Mouse (Mus musculus) hindbrain, embryonic 16.5 days (tissue): ENCODE results near the gene Nme6. TPM values are rescaled to one million over a fixed set of nuclear protein-coding genes. Genes with fewer than 3 reads are reported as not detected.

Source experiments
- ATAC-seq: fragments of 200-750 bp; cut with Nextera tagmentation; 2 replicates; pipeline ENCODE4 v1.8.0; 2017; ENCODE audit warnings: moderate TSS enrichment, moderate library complexity
- H3K27ac ChIP-seq: fragments of 300-500 bp; sonication (generic); 2 replicates; pipeline ENCODE4 v1.5.1; 2014; ENCODE audit warnings: low read depth, mild to moderate bottlenecking, control low read depth, low read length, moderate library complexity
- H3K27me3 ChIP-seq: fragments of 300-500 bp; sonication (generic); replicated peaks from 2 replicates; pipeline ENCODE4 v1.6.1; 2014; ENCODE audit warnings: low read length; ENCODE audit not compliant: control insufficient read depth, insufficient read depth
- H3K36me3 ChIP-seq: fragments of 300-500 bp; sonication (generic); 2 replicates; pipeline ENCODE4 v1.6.1; 2014; ENCODE audit warnings: mild to moderate bottlenecking, low read length, moderate library complexity, mixed read lengths; ENCODE audit not compliant: control insufficient read depth, insufficient read depth
- H3K4me1 ChIP-seq: fragments of 300-500 bp; sonication (generic); 2 replicates; pipeline ENCODE4 v1.6.1; 2014; ENCODE audit warnings: low read depth, low read length; ENCODE audit not compliant: control insufficient read depth, insufficient read depth
- H3K4me2 ChIP-seq: fragments of 300-500 bp; sonication (generic); 2 replicates; pipeline ENCODE4 v1.6.1; 2014; ENCODE audit warnings: mild to moderate bottlenecking, low read length, control low read depth, moderate library complexity
- H3K4me3 ChIP-seq: fragments of 300-500 bp; sonication (generic); 2 replicates; pipeline ENCODE4 v1.5.1; 2014; ENCODE audit warnings: mild to moderate bottlenecking, low read length, control low read depth, moderate library complexity
- H3K9ac ChIP-seq: fragments of 300-500 bp; sonication (generic); 2 replicates; pipeline ENCODE4 v1.6.1; 2014; ENCODE audit warnings: low read depth, mild to moderate bottlenecking, control low read depth, low read length, moderate library complexity
- H3K9me3 ChIP-seq: fragments of 300-500 bp; sonication (generic); 2 replicates; pipeline ENCODE4 v1.6.1; 2014; ENCODE audit warnings: mild to moderate bottlenecking, low read length, moderate library complexity; ENCODE audit not compliant: control insufficient read depth
- WGBS: fragments of 180-500 bp; shearing (Covaris S2); extraction: QIAGEN DNeasy Blood & Tissue Kit; methylation state at CpG from one replicate; pipeline ENCODE4 v1.1.7; 2014; 5-methylcytosine and 5-hydroxymethylcytosine counted together
- microRNA-seq: library from miRNA; unstranded; fragments of <30 nt; microRNA quantifications from one replicate; pipeline ENCODE4, GENCODE M21; 2017
- polyA plus RNA-seq: library from polyadenylated mRNA; unstranded; fragments of >200 nt; fragmentation: Nextera tagmentation; extraction: Ambion mirVana; gene quantifications from 2 replicates; pipeline ENCODE4 v1.2.1, GENCODE M21; 2015

Nme6 gene
- polyA plus RNA-seq, 1 experiment from 2014 or later: 77.5 TPM

DNA sequence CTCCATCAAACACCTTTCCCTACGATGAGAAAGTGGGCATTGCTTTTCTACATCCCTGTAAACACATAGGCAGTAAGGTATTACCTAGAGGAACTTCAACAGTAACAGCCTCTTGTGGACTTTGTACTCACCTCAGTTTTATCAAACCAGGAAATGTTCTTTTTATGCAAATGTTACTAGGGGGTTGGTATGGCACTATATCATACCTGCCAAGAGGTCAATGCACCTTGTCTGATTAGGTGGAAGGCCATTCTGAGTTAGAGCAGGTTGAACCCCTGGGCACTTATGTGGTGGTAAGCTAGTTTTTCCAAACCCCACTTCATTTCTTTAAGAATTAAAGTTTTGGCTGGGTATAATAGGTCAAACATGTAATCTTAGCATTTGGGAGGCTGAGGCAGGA is 46.8 kb downstream of the Nme6 start:
- Histone ChIP-seq H3K9me3 (no peaks in the 10 kb centered on the region), H3K36me3 (peaks cover 29% of the 10 kb centered on the region)

DNA sequence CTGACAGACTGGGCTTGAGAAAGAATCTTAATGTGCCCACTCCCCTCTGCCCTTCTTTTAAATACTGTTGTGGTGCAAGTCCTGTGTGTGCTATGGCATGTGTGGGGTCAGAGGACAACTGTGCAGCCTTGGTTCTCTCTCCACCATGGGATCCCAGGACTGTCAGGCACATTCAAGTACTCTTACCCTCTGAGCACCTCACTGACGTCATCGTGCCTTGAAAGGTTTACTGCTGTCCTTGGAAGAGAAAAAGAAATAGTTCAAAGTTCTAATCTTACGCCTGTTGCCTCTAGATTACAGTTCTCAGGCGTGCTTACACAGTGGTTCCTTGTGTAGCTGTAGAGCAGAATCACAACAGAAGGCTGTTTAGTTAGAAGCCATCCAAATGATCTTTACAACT is 53.7 kb downstream of the Nme6 start:
- Histone ChIP-seq H3K4me1 (no peaks in the 10 kb centered on the region), H3K27ac (no peak overlapping the region), H3K4me3 (no peak overlapping the region), H3K27me3 (no peaks in the 10 kb centered on the region), H3K4me2 (no peak overlapping the region), H3K9me3 (no peaks in the 10 kb centered on the region), H3K9ac (no peak overlapping the region), H3K36me3 (peaks cover 51% of the 10 kb centered on the region)
- ATAC-seq: no peak
- 90% methylated on average over 4 of the region's 4 CpGs for WGBS

More for the DNA sequence above, 46.8 kb downstream of the Nme6 start:
- H3K9ac ChIP-seq: no peak overlapping the region
- peaks cover 13% of the 10 kb centered on the region for H3K4me1 ChIP-seq
- WGBS: 100% methylated on average over 1 of the region's 1 CpGs
- ATAC-seq: no peak
- H3K27me3 ChIP-seq: no peaks in the 10 kb centered on the region
- H3K4me2 ChIP-seq: no peak overlapping the region
- no peak overlapping the region for H3K4me3 ChIP-seq
- H3K27ac ChIP-seq: no peak overlapping the region

DNA sequence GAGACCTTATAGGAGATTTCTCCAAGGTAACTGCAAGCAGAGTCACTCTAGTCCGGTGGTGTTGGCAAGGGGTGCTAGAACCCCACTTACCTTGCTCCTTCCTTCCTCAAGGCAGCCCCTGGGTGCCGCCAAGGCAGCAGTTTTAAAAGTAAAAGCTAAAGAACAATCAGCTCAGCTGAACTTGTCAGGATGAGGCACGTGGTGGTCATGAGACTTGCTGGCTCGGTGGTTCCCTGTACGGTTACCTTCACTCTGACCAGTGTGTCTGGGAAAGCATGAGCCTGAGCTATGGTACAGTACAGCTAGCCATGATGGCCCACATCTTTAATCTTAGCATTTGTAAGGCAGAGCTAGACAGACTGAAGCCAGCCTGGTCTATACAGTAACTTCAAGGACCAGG is 54.8 kb downstream of the Nme6 start:
- no peaks in the 10 kb centered on the region for H3K27me3 ChIP-seq
- H3K36me3 ChIP-seq: peaks cover 54% of the 10 kb centered on the region
- 94% methylated on average over 5 of the region's 5 CpGs for WGBS
- H3K27ac ChIP-seq: no peak overlapping the region
- no peak for ATAC-seq
- no peaks in the 10 kb centered on the region for H3K4me1 ChIP-seq
- H3K4me3 ChIP-seq: no peak overlapping the region
- no peak overlapping the region for H3K9ac ChIP-seq
- no peaks in the 10 kb centered on the region for H3K9me3 ChIP-seq
- no peak overlapping the region for H3K4me2 ChIP-seq

DNA sequence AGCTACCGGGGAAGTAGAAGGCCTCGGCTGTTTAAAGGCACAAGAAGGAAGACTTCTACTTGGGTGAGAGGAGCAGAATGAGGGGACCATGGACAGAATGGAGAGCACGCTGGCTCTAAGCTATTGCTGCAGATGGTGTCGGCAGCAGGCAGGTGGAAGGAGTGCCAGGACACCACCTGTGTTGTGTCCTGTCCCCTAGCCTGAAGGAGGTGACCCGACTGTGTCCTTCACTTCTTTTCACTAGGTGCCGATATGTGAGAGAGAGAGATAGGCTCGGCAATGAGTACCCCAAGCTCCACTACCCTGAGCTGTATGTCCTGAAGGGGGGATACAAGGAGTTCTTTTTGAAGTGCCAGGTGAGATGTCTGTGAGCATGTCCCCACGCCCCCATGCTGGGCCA is 59.0 kb downstream of the Nme6 start:
- Histone ChIP-seq H3K27me3 (no peaks in the 10 kb centered on the region), H3K36me3 (peaks cover 39% of the 10 kb centered on the region), H3K9ac (no peak overlapping the region), H3K27ac (no peak overlapping the region), H3K4me1 (peaks cover 2% of the 10 kb centered on the region), H3K4me3 (no peak overlapping the region), H3K9me3 (no peaks in the 10 kb centered on the region), H3K4me2 (no peak overlapping the region)
- WGBS: 93% methylated on average over 8 of the region's 8 CpGs
- no peak for ATAC-seq

Small RNA genes lying within 50 kb of the gene (microRNA-seq; reads per million reads assigned to microRNA genes)
- not detected for gene Mir7089

Other genes with a start within 250 kb of the Nme6 start
- not detected in 2 replicates for gene Fbxw24, start 206.7 kb upstream of the Nme6 start, polyA plus RNA-seq
- gene Fbxw25, start 168.1 kb upstream of the Nme6 start, polyA plus RNA-seq: not detected in 2 replicates
- 0.30 TPM in 1 of 2 replicates, not detected in the other for gene Fbxw18, start 130.0 kb upstream of the Nme6 start, polyA plus RNA-seq
- not detected in 2 replicates for gene Fbxw26, start 86.7 kb upstream of the Nme6 start, polyA plus RNA-seq
- 0.26 TPM in 1 of 2 replicates, not detected in the other for gene Fbxw27, start 42.1 kb upstream of the Nme6 start, polyA plus RNA-seq
- not detected in 2 replicates for gene Spink8, start 20.5 kb upstream of the Nme6 start, polyA plus RNA-seq
- 0.44 and 0.64 TPM in 2 replicates for gene Camp, start 16.9 kb downstream of the Nme6 start, polyA plus RNA-seq
- 9.1 and 11.0 TPM in 2 replicates for gene Cdc25a, start 42.8 kb downstream of the Nme6 start, polyA plus RNA-seq
- 206 and 219 TPM in 2 replicates for gene Map4, start 98.7 kb downstream of the Nme6 start, polyA plus RNA-seq